Mouse (Mus musculus) liver, postnatal 0 days (tissue): Measurements from ENCODE around the gene Filip1l.

Experiments
- CTCF ChIP-seq: sonication (generic); IDR thresholded peaks from 2 replicates; pipeline ENCODE4 v1.5.1; 2016; ENCODE audit warnings: antibody characterized with exemption, low read depth
- EP300 ChIP-seq: IDR thresholded peaks from 2 replicates; pipeline ENCODE4 v1.6.1; 2016; ENCODE audit warnings: antibody characterized with exemption, low read depth, mild to moderate bottlenecking

DNA sequence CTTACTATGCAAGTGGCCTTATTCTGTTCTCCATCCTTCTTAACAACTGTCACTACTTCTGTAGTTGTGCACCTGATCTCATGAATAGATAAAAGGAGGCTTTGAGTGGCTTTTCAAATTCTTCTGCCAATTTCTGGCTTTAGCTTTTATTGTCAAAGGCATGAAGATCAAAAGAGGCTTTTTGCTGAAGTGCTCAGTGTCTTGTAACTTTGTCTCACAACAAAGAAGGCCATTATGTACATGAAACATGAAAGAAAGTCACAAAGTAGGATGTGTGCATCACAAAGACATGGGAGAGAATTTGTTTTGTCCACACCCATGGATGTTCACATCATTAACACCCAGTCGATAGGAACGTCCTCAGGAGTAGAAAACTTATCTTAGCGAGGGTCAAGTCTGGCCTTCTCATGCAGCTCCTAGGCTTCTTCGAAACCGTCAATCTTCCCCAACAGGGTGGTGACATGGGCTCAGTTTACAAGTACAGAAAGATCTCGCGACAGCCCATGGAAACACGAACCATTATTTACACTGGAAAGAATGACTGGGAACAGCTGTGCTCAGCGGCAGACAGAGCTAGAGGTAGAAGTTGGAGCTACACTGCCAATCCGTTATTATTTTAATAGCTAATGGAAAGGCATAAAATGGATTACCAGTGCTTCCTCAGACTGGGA, 120.7 kb downstream of the Filip1l start:
- no peak for TF ChIP-seq EP300
- TF ChIP-seq CTCF: no peak
